Mouse (Mus musculus) embryonic facial prominence, embryonic 13.5 days (tissue): ENCODE data around the gene Rrbp1. TPM values are rescaled to one million over a fixed set of nuclear protein-coding genes. Genes with fewer than 3 reads are reported as not detected.

Experiments
- ATAC-seq: fragments of 200-750 bp; cut with Nextera tagmentation; 2 replicates; pipeline ENCODE4 v1.8.0; 2017; ENCODE audit warnings: low read depth; ENCODE audit not compliant: insufficient number of reproducible peaks, insufficient read depth, low FRiP score, low TSS enrichment
- H3K27ac ChIP-seq: fragments of 300-500 bp; sonication (generic); 2 replicates; pipeline ENCODE4 v1.5.1; 2015; ENCODE audit warnings: moderate library complexity, mild to moderate bottlenecking, inconsistent platforms
- H3K27me3 ChIP-seq: fragments of 300-500 bp; sonication (generic); 2 replicates; pipeline ENCODE4 v1.6.1; 2015; ENCODE audit warnings: mild to moderate bottlenecking, inconsistent platforms
- H3K36me3 ChIP-seq: fragments of 300-500 bp; sonication (generic); 2 replicates; pipeline ENCODE4 v1.6.1; 2015; ENCODE audit warnings: mild to moderate bottlenecking, inconsistent platforms
- H3K4me1 ChIP-seq: fragments of 300-500 bp; sonication (generic); 2 replicates; pipeline ENCODE4 v1.6.1; 2015; ENCODE audit warnings: inconsistent platforms
- H3K4me2 ChIP-seq: fragments of 300-500 bp; sonication (generic); 2 replicates; pipeline ENCODE4 v1.6.1; 2015; ENCODE audit warnings: moderate library complexity, mild to moderate bottlenecking, inconsistent platforms
- H3K4me3 ChIP-seq: fragments of 300-500 bp; sonication (generic); 2 replicates; pipeline ENCODE4 v1.5.1; 2015; ENCODE audit warnings: mild to moderate bottlenecking, inconsistent platforms
- H3K9ac ChIP-seq: fragments of 300-500 bp; sonication (generic); 2 replicates; pipeline ENCODE4 v1.6.1; 2015; ENCODE audit warnings: mild to moderate bottlenecking, inconsistent platforms
- H3K9me3 ChIP-seq: fragments of 300-500 bp; sonication (generic); 2 replicates; pipeline ENCODE4 v1.6.1; 2016; ENCODE audit warnings: inconsistent platforms
- WGBS: fragments of 180-500 bp; shearing (Covaris S2); methylation state at CpG from one replicate; pipeline ENCODE4 v1.1.7; 2015; ENCODE audit warnings: mixed read lengths; 5-methylcytosine and 5-hydroxymethylcytosine counted together
- polyA plus RNA-seq: library from polyadenylated mRNA; unstranded; fragments of >200 nt; fragmentation: Nextera tagmentation; extraction: Ambion mirVana; gene quantifications from 2 replicates; pipeline ENCODE4 v1.2.1, GENCODE M21; 2015

Rrbp1 gene
- polyA plus RNA-seq = 136 and 139 TPM in 2 replicates

GRCm38 (mm10) chr2:144011080-144011551 is at the start of gene Rrbp1:
Rrbp1 (minus strand) TSS chr2:144011263.
- under 1% methylated on average over 51 of the region's 53 CpGs for WGBS
- Histone ChIP-seq H3K4me1 (peaks cover 37% of the 10 kb centered on the region), H3K9me3 (no peaks in the 10 kb centered on the region), H3K27me3 (no peaks in the 10 kb centered on the region), H3K9ac (peak within 1 kb of the TSS; percentile 97), H3K36me3 (0 out of 2 replicates have a peak, but pooled peaks cover 7% of the 10 kb centered on the region), H3K4me3 (peak within 1 kb of the TSS; percentile 95), H3K4me2 (peak within 1 kb of the TSS; percentile 82), H3K27ac (peak within 1 kb of the TSS; percentile 96)
- ATAC-seq = peak; percentile 97

- H3K9me3 ChIP-seq = no peaks in the 10 kb centered on the region
- ATAC-seq = no peak
- no peak overlapping the region for H3K9ac ChIP-seq
- H3K4me2 ChIP-seq = no peak overlapping the region
- WGBS = 58% methylated on average over 2 of the region's 2 CpGs
- no peaks in the 10 kb centered on the region for H3K4me1 ChIP-seq
- no peak overlapping the region for H3K4me3 ChIP-seq
- no peak overlapping the region for H3K27ac ChIP-seq
- H3K27me3 ChIP-seq = no peaks in the 10 kb centered on the region
- no peaks in the 10 kb centered on the region for H3K36me3 ChIP-seq
Observed at GRCm38 (mm10) chr2:144057735-144058134, 46.7 kb upstream of the Rrbp1 start.

- Histone ChIP-seq H3K27me3 (no peaks in the 10 kb centered on the region), H3K4me2 (no peak overlapping the region), H3K4me3 (no peak overlapping the region), H3K27ac (no peak overlapping the region), H3K4me1 (peaks cover 4% of the 10 kb centered on the region; the same call in 1 of the 2 replicates), H3K36me3 (no peaks in the 10 kb centered on the region), H3K9me3 (no peaks in the 10 kb centered on the region), H3K9ac (no peak overlapping the region)
- 88% methylated on average over 8 of the region's 8 CpGs for WGBS
- no peak for ATAC-seq
Observed at GRCm38 (mm10) chr2:144052410-144053065, 41.5 kb upstream of the Rrbp1 start.

- Histone ChIP-seq H3K4me3 (no peak overlapping the region), H3K36me3 (no peaks in the 10 kb centered on the region), H3K4me1 (peaks cover 17% of the 10 kb centered on the region), H3K9me3 (no peaks in the 10 kb centered on the region), H3K27me3 (no peaks in the 10 kb centered on the region), H3K27ac (no peak overlapping the region), H3K9ac (no peak overlapping the region), H3K4me2 (no peak overlapping the region)
- no peak for ATAC-seq
- 87% methylated on average over 6 of the region's 6 CpGs for WGBS
Observed at GRCm38 (mm10) chr2:144050861-144051260, 39.8 kb upstream of the Rrbp1 start.

- H3K9me3 ChIP-seq = no peaks in the 10 kb centered on the region
- H3K4me1 ChIP-seq = peaks cover 19% of the 10 kb centered on the region
- no peak for ATAC-seq
- H3K4me2 ChIP-seq = no peak overlapping the region
- no peaks in the 10 kb centered on the region for H3K27me3 ChIP-seq
- no peak overlapping the region for H3K4me3 ChIP-seq
- no peak overlapping the region for H3K9ac ChIP-seq
- no peaks in the 10 kb centered on the region for H3K36me3 ChIP-seq
- no peak overlapping the region for H3K27ac ChIP-seq
- 57% methylated on average over 8 of the region's 8 CpGs for WGBS
Observed at GRCm38 (mm10) chr2:144050146-144050680, 39.1 kb upstream of the Rrbp1 start.

GRCm38 (mm10) chr2:144046916-144047315 is 35.9 kb upstream of the Rrbp1 start:
- WGBS = 67% methylated on average over 11 of the region's 11 CpGs

GRCm38 (mm10) chr2:144045756-144046560 is 34.9 kb upstream of the Rrbp1 start:
- no peak for ATAC-seq
- Histone ChIP-seq H3K4me3 (no peak overlapping the region), H3K27me3 (no peaks in the 10 kb centered on the region), H3K4me2 (no peak overlapping the region), H3K27ac (0 out of 2 replicates have a peak overlapping the region, but pooled peaks have one; percentile 16), H3K4me1 (peaks cover 19% of the 10 kb centered on the region), H3K9ac (no peak overlapping the region), H3K36me3 (no peaks in the 10 kb centered on the region), H3K9me3 (peaks cover 16% of the 10 kb centered on the region)
- WGBS = 57% methylated on average over 5 of the region's 5 CpGs

More at GRCm38 (mm10) chr2:144046916-144047315, 35.9 kb upstream of the Rrbp1 start:
- H3K27ac ChIP-seq = no peak overlapping the region; the same call in 1 of the 2 replicates
- no peak overlapping the region for H3K4me3 ChIP-seq
- H3K27me3 ChIP-seq = no peaks in the 10 kb centered on the region
- no peak overlapping the region for H3K4me2 ChIP-seq
- H3K36me3 ChIP-seq = no peaks in the 10 kb centered on the region
- no peak for ATAC-seq
- H3K9ac ChIP-seq = no peak overlapping the region
- H3K4me1 ChIP-seq = peaks cover 19% of the 10 kb centered on the region
- peaks cover 14% of the 10 kb centered on the region for H3K9me3 ChIP-seq

GRCm38 (mm10) chr2:144044726-144045125 is 33.7 kb upstream of the Rrbp1 start:
- Histone ChIP-seq H3K36me3 (no peaks in the 10 kb centered on the region), H3K27ac (no peak overlapping the region), H3K4me2 (no peak overlapping the region), H3K27me3 (no peaks in the 10 kb centered on the region), H3K9ac (no peak overlapping the region), H3K4me3 (no peak overlapping the region), H3K9me3 (peaks cover 16% of the 10 kb centered on the region), H3K4me1 (peaks cover 15% of the 10 kb centered on the region)
- 59% methylated on average over 6 of the region's 6 CpGs for WGBS
- ATAC-seq = no peak

GRCm38 (mm10) chr2:144032664-144033063 is 21.6 kb upstream of the Rrbp1 start, which contains the start of gene Banf2:
Banf2 (plus strand) TSS chr2:144033059.
- H3K4me2 ChIP-seq = no peak within 1 kb of the TSS
- no peak within 1 kb of the TSS for H3K4me3 ChIP-seq
- H3K9me3 ChIP-seq = no peaks in the 10 kb centered on the region
- H3K36me3 ChIP-seq = no peaks in the 10 kb centered on the region
- H3K4me1 ChIP-seq = no peaks in the 10 kb centered on the region
- no peak for ATAC-seq
- H3K9ac ChIP-seq = no peak within 1 kb of the TSS
- no peak within 1 kb of the TSS for H3K27ac ChIP-seq
- no peaks in the 10 kb centered on the region for H3K27me3 ChIP-seq
- WGBS = 92% methylated on average over 2 of the region's 2 CpGs

- no peaks in the 10 kb centered on the region for H3K36me3 ChIP-seq
- no peak overlapping the region for H3K9ac ChIP-seq
- H3K27me3 ChIP-seq = no peaks in the 10 kb centered on the region
- H3K9me3 ChIP-seq = no peaks in the 10 kb centered on the region; the same call in 1 of the 2 replicates
- no peak overlapping the region for H3K4me3 ChIP-seq
- WGBS = 89% methylated on average over 7 of the region's 7 CpGs
- no peak overlapping the region for H3K27ac ChIP-seq
- H3K4me2 ChIP-seq = no peak overlapping the region
- ATAC-seq = no peak
- H3K4me1 ChIP-seq = no peaks in the 10 kb centered on the region
Observed at GRCm38 (mm10) chr2:144030791-144031190, 19.7 kb upstream of the Rrbp1 start.

GRCm38 (mm10) chr2:144026456-144026855 is 15.4 kb upstream of the Rrbp1 start:
- WGBS = 76% methylated on average over 4 of the region's 4 CpGs
- Histone ChIP-seq H3K27ac (no peak overlapping the region), H3K9me3 (no peaks in the 10 kb centered on the region; the same call in 1 of the 2 replicates), H3K36me3 (no peaks in the 10 kb centered on the region), H3K4me1 (no peaks in the 10 kb centered on the region), H3K27me3 (no peaks in the 10 kb centered on the region), H3K4me3 (no peak overlapping the region), H3K4me2 (no peak overlapping the region), H3K9ac (no peak overlapping the region)
- no peak for ATAC-seq
